10 mouse cellular contexts compared by ENCODE assay signal in genomic region chr17:56469275-56469674, GRCm38 (mm10). TPM values are rescaled to one million over a fixed set of nuclear protein-coding genes. Genes with fewer than 3 reads are reported as not detected.
DNase-seq lines count a peak whose midpoint lies in the region; ATAC-seq and TF ChIP-seq lines count a peak whose summit lies in the region.
"Had no signal": no experiment of that assay in that cellular context is flagged by ENCODE, and none has a peak within 500 bp of the region (broad histone marks: within the 10 kb centered on the region; RNA-seq: fewer than 3 reads in every experiment).

No protein-coding gene starts in this region.

- WGBS in embryonic facial prominence, embryonic 13.5 days = 33% methylated on average over 8 of the region's 8 CpGs
- 17% methylated on average over 8 of the region's 8 CpGs for WGBS in hindbrain, embryonic 15.5 days
- 15% methylated on average over 8 of the region's 8 CpGs for WGBS in neural tube, embryonic 14.5 days

- 0 out of 2 replicates have a peak, but pooled peaks cover 6% of the 10 kb centered on the region for H3K36me3 ChIP-seq in embryonic facial prominence, embryonic 13.5 days
- H3K36me3 ChIP-seq in hindbrain, embryonic 15.5 days = no peaks in the 10 kb centered on the region
- no peaks in the 10 kb centered on the region for H3K36me3 ChIP-seq in neural tube, embryonic 14.5 days (ENCODE audit: control insufficient read depth, insufficient read depth, low read length)

- no peak overlapping the region for H3K4me3 ChIP-seq in layer of hippocampus, adult 2 months
- peak overlapping the region; percentile 36 for H3K4me3 ChIP-seq in embryonic facial prominence, embryonic 13.5 days
- peak overlapping the region; percentile 22; the same call in 1 of the 2 replicates for H3K4me3 ChIP-seq in hindbrain, embryonic 15.5 days
- H3K4me3 ChIP-seq in neural tube, embryonic 14.5 days (ENCODE audit: low read depth, low read length) = no peak overlapping the region

- H3K9ac ChIP-seq in embryonic facial prominence, embryonic 13.5 days = peak overlapping the region; percentile 57; the same call in 1 of the 2 replicates
- H3K9ac ChIP-seq in hindbrain, embryonic 15.5 days = no peak overlapping the region
- peak overlapping the region; percentile 42 for H3K9ac ChIP-seq in neural tube, embryonic 14.5 days (replicated peaks; ENCODE audit: low read depth, low read length)

- no peaks in the 10 kb centered on the region; the same call in 1 of the 2 replicates for H3K9me3 ChIP-seq in embryonic facial prominence, embryonic 13.5 days
- H3K9me3 ChIP-seq in hindbrain, embryonic 15.5 days = no peaks in the 10 kb centered on the region
- no peaks in the 10 kb centered on the region for H3K9me3 ChIP-seq in neural tube, embryonic 14.5 days (ENCODE audit: control insufficient read depth, low read length)

- peak overlapping the region; percentile 60; the same call in 1 of the 2 replicates for H3K4me2 ChIP-seq in embryonic facial prominence, embryonic 13.5 days
- H3K4me2 ChIP-seq in hindbrain, embryonic 15.5 days = peak overlapping the region; percentile 52
- peak overlapping the region; percentile 50 for H3K4me2 ChIP-seq in neural tube, embryonic 14.5 days (ENCODE audit: low read depth, low read length)

- peaks cover 96% of the 10 kb centered on the region for H3K4me1 ChIP-seq in embryonic facial prominence, embryonic 13.5 days
- peaks cover 96% of the 10 kb centered on the region for H3K4me1 ChIP-seq in hindbrain, embryonic 15.5 days (replicated peaks)
- peaks cover 72% of the 10 kb centered on the region for H3K4me1 ChIP-seq in neural tube, embryonic 14.5 days (ENCODE audit: control insufficient read depth, insufficient read depth, low read length)

- peak overlapping the region; percentile 83 for H3K27ac ChIP-seq in layer of hippocampus, adult 2 months
- H3K27ac ChIP-seq in embryonic facial prominence, embryonic 13.5 days = no peak overlapping the region
- peak overlapping the region; percentile 84 for H3K27ac ChIP-seq in hindbrain, embryonic 15.5 days (replicated peaks)
- H3K27ac ChIP-seq in neural tube, embryonic 14.5 days (ENCODE audit: low read depth, low read length) = peak overlapping the region; percentile 84

- no peak for ATAC-seq in embryonic facial prominence, embryonic 13.5 days (ENCODE audit: insufficient number of reproducible peaks, insufficient read depth, low FRiP score, low TSS enrichment, low read depth)
- ATAC-seq in hindbrain, embryonic 15.5 days (ENCODE audit: low FRiP score, low read depth) = no peak
- no peak for ATAC-seq in neural tube, embryonic 14.5 days (ENCODE audit: low read depth)

- peaks cover 38% of the 10 kb centered on the region for H3K27me3 ChIP-seq in embryonic facial prominence, embryonic 13.5 days
- no peaks in the 10 kb centered on the region for H3K27me3 ChIP-seq in hindbrain, embryonic 15.5 days
- H3K27me3 ChIP-seq in neural tube, embryonic 14.5 days (ENCODE audit: control insufficient read depth, insufficient read depth, low read length) = no peaks in the 10 kb centered on the region

- no peak for TF ChIP-seq CTCF in layer of hippocampus, adult 2 months (conservative IDR thresholded peaks at IDR 0.05)

- DNase-seq in layer of hippocampus, adult 2 months (ENCODE audit: low spot score in 2 of 2) = no peak
- no peak for DNase-seq in layer of hippocampus, adult 8-10 months (ENCODE audit: low spot score in 2 of 2)
- DNase-seq in layer of hippocampus, adult 9-10 months (ENCODE audit: low spot score) = no peak
- no peak for DNase-seq in spleen, postnatal 4 days (ENCODE audit: low spot score in 2 of 2)
- DNase-seq in thymus, postnatal 25 days = no peak

RNA-seq across cellular contexts. Expression of gene Ptprs, which starts 7.0 kb away (rescaled TPM):
- 100 to 1,000 TPM; 666 to 670 TPM for total RNA-seq in layer of hippocampus, adult 2 months (2021)
- total RNA-seq in layer of hippocampus, adult 8-10 months (2022) = 100 to 1,000 TPM; 605 to 694 (median 657) TPM
- polyA plus RNA-seq in embryonic facial prominence, embryonic 13.5 days (2015; fragmentation: Nextera tagmentation; extraction: Ambion mirVana) = 120 and 121 TPM in 2 replicates
- polyA plus RNA-seq in hindbrain, embryonic 15.5 days (2015; fragmentation: Nextera tagmentation; extraction: Ambion mirVana) = 277 and 302 TPM in 2 replicates
- 255 and 266 TPM in 2 replicates for polyA plus RNA-seq in neural tube, embryonic 14.5 days (2014; fragmentation: Nextera tagmentation; extraction: Ambion mirVana)

RNA-seq across cellular contexts. Expression of gene Znrf4, which starts 43.0 kb away (rescaled TPM):
- total RNA-seq in layer of hippocampus, adult 2 months (2021) = not detected
- not detected for total RNA-seq in layer of hippocampus, adult 8-10 months (2022)
- polyA plus RNA-seq in embryonic facial prominence, embryonic 13.5 days (2015; fragmentation: Nextera tagmentation; extraction: Ambion mirVana) = not detected in 2 replicates
- polyA plus RNA-seq in hindbrain, embryonic 15.5 days (2015; fragmentation: Nextera tagmentation; extraction: Ambion mirVana) = 0.17 TPM in 1 of 2 replicates, not detected in the other
- not detected in 2 replicates for polyA plus RNA-seq in neural tube, embryonic 14.5 days (2014; fragmentation: Nextera tagmentation; extraction: Ambion mirVana)
- total RNA-seq: MEL had no signal
- polyA plus RNA-seq: spleen, adult 2 months had no signal

Comparison
In these comparisons a context has a peak if more than half of its experiments do, and no peak if none do; other contexts are left out.
1. H3K4me3 ChIP-seq: peak in embryonic facial prominence, embryonic 13.5 days (single experiment) and hindbrain, embryonic 15.5 days (single experiment); none in layer of hippocampus, adult 2 months (single experiment) and neural tube, embryonic 14.5 days (single experiment).
2. Peak in every context shown above with its lines, with median percentiles within 50 percentile points of each other: H3K4me2 ChIP-seq.